Mouse (Mus musculus): ENCODE measurements around the gene Lamp2.
"Not testable (repeated sequence)": the region's sequence is repeated elsewhere in the genome, so short reads cannot be mapped to it uniquely, and the experiment has no call there.

Gene Lamp2

DNA sequence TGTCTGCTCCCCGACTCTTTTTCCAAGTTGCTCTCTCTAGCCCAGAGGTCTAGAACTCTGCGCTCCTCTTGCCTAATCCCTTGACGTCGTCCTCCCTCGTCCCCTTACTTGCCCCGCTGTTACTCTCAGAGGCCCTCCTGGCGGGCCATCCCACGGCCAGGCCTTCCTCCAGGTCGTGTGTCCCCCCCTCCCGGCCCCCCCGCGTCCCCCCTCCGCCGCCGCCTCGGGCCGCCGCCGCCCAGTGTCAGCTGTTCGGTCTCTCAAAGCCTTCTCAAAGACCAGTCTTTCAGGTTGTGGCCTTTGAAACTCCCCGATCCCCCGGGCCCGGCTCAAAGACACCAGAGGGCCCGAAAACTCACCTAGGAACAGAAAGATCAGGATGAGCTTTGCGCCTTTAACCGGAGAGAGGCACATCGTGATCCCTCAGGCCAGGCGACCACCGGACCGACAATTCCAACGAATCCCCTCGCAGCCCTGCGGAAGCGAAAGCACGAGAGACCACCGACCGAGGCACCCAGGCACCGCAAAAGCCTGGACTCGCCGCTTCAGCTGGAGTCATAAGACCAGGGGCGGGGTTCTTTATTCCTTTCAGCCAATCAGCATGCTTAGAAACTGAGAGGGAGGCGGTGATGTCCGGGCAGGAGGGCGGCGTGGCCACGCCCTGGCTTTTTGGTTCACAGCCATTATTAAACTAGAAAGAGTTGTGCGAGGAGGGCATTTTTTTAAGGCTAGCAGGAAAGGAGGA, at the start of gene Lamp2:
Gene Lamp2 (minus strand): TSS at position 565 of the 745 bp plus-strand sequence.
- DNase-seq: peak; percentile 93

DNA sequence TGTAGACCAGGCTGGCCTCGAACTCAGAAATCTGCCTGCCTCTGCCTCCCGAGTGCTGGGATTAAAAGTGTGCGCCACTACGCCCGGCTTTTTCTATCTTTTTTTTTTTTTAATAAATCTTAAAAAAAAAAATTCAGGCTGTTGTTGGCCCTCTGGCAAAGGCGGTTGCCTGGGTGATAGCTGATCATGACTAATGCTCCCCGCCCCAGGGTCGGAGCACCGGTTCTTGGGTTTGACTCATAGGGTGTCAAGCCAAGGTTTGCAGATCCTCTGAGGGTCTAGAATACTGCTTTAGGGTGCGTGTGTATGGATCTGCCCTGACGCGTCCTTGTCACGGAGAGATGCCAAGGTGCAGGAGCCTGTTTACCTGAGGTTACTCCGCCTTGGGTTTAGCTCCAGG, 48.6 kb upstream of the Lamp2 start:
- DNase-seq: no peak

DNA sequence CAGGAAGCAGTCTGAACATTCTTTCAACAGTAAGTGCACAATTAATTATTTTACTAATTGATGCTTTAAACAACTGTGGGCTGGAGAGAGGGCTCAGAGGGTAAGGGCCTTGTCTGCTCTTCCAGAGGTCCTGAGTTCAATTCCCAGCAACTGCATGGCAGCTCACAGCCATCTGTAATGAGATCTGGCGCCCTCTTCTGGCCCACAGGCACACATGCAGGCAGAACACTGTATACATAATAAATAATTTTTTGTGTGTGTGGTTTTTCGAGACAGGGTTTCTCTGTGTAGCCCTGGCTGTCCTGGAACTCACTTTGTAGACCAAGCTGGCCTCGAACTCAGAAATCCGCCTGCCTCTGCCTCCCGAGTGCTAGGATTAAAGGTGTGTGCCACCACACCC, 45.9 kb upstream of the Lamp2 start:
- not testable (repeated sequence) for DNase-seq

DNA sequence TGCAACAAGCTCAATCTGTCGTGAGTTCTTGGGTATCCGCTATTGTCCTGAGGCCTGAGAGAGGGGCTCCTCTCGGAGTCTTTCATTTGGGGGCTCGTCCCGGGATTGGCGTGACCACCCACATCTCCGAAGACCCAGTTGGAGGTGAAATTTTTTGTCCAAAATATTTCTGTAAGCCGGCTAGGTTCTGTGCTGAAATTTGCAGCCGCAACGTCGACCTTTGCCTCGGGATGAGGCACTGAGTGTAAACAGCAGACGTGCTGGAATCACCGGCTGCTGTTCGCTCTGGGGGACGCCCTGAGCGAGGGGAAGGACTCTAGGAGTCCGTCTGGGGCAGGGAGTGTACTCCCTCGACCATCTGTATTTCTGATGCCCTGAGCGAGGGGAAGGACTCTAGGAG, 29.2 kb upstream of the Lamp2 start:
- peak; percentile 7 for DNase-seq

DNA sequence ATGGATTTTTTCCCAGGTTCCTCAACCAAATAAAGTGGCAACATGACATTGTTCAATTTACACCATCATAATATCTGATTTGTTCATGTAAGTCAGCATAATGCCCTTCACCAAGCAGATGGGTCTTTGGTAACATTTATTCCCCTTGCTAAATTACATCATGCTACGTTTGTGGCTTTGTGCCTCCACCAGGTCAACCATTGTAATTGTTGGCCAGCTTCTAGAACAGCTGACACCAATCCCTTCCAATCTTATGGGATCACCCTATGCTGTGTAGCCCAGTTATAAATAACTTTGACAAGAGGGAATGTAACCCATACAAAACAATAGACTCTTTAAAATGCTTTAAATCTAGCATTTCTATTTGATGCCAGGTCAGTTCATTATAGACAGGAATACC, 22.3 kb upstream of the Lamp2 start:
- no peak for DNase-seq

DNA sequence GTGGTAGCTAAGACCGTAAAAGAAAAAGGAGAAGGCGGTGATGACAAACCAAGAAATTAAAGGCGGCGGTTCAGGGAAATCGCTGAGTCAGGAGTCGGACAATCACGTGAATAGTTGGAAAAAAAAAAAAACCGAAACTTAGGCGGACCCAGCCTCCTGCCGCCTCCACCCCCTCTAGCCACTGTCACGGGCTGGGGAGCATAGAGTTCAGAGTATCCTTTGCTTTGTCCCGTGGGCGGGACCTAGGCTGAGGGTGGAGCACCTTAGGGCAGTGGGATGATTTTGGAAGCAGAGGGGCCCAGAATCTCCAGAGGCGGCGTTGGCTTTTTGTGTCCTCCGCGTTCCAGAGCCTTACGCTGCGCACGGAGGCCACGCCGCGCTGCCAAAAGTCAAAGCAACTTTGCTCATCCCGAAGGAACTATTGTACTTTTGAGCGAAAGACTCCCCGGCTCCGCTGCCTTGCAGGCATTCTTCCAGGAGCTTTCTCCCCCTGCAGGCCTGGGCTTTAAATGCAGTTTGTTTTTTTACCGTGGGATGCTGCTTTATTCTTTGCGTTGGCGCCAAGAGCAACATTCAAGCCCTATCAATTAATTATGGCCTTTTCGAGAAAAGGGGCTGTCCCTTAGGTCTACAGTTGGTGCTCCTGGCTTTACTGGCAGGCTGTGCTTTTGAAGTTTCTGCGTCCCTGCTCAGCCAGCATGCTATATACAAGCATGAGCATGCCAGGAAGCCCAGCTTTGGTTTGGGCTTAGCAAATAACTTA, 17.5 kb upstream of the Lamp2 start:
- peak; percentile 92 for DNase-seq

DNA sequence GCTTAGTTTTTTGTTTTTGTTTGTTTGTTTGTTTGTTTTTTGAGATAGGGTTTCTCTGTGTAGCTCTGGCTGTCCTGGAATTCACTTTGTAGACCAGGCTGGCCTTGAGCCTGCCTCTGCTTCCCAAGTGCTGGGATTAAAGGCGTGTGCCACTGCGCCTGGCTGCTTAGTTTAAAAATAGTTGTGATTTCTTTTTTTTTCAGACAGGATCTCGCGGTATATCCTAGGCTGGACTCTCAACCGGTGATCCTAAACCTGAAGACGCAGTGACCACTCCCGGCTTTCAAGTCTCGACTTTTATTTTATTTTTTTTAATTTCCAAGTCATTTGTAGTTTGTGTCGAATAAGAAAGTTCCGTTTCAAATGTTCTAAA, 16.9 kb upstream of the Lamp2 start:
- no peak for DNase-seq

DNA sequence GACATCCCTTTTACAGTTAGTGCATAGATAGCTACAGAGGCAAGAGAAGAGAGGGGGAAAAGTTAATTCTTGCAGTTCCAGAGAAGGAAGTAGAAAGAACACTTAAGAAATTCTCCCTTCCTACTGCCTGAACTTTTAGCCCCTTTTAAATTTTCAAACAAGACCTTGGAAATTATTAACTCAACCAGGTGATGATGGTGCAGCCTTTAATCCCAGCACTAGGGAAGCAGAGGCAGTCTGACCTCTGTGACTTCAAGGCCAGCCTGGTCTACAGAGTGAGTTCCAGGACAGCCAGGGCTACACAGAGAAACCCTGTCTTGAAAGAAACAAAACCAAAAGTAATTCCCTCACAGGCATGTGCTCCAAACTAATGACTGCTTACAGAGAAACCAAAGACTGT, 10.0 kb upstream of the Lamp2 start:
- no peak for DNase-seq

DNA sequence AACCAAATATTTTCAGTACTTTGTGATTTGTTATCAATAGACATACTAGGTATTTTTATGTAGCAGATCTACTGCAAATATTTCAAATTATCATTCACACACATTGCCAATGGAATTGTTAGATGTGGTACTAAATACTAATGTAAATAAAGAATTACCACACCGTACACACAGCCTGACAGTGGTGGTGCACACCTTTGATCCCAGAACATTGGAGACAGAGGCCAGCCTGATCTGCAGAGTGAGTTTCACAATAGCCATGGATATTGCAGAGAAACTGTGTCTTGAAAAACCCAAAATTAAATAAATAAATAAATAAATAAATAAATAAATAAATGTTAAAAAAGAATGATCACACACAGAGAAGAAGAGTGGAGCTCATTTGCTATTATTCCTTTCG, 6.9 kb upstream of the Lamp2 start:
- no peak for DNase-seq

DNA sequence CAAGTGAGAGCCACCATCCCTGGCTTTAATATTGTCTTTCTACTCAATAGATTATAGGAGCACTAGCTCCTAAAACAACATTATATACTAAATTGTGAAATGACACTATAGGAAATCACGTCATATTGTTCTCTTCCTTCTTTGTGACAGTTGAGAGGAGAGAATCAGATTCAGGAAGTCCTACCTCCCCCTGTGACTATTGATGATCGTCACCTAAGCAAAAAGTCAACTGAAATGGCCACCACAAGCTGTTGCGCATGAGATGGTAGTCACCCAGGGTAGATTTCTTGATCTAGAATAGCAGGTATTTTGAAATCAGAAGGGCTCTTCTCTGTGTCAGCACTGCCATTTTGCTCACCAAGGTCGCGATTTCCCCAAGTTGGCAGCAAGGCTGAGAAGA, 5.8 kb upstream of the Lamp2 start:
- DNase-seq: no peak

DNA sequence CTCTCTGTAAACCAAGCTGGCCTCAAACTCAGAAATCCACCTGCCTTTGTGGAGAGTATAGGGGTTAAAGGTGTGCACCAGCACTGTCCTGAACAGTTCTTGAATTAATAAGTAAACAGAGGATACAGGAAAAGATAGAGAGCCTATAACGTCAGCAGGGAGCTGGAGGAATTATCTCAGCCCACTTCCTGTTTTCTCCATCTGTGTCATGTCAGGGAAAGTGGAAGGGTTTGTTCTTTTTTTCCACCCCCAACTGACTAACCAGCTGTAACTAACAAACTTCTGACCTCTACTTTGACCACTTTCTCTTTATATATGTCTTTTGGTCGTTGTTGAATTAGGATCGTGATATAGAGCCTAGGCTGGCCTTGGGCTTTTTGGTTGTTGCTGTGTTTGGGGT, 4.6 kb upstream of the Lamp2 start:
- DNase-seq: no peak

DNA sequence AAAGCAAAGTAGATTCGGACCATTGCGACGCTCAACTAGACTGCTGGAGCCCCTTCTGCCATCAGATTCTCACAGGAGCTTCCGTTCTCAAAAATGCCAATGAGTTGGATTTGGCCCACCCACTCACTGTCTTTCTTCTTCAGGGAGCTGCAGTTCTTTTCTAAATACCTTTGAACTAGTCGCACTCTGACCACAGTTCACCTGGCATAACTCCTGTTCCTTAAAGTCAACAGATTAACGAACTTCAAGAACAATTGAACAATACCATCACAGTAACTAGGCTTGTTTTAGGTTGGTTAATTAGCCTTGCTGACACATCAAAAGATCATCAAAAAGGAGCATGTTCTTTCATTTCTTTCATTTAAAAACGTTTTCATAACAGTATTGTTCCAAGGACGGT, 2.8 kb upstream of the Lamp2 start:
- DNase-seq: no peak

DNA sequence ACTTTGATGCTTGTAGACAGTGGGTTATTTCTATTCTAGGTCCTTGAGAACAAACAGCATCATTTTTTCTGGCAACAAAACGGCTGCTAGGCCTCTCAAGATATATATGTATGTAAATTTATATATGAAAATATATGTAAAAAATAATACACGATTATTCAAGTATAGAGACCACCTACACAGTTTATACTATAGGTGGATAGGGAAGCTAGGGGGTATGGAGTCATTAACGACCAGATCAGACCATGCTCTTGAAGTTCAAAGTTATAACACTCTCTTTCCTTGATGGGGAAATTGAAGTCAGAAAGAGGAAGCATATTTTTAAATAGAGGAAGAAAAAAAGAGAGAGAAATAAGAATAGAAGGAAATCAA, 367 bp upstream of the Lamp2 start:
- no peak for DNase-seq

DNA sequence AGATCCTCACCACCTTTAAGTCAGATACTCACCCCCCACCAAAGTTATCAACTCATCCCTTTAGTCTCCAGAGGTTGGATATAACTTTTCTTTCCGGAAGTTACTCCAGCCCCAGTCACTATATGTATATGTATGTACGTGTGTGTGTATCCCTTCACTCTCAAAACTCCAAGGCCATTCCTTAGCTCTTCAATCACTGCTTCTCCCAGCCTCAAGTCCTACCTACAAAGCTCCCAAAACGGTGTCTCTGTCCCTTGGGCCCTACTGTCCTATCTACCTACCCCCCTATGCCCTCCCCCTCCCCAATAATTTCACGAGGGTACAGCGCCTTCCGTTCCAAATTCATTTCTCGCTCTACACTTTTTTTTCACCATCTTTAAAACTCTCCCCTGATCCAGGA, 780 bp downstream of the Lamp2 start:
- no peak for DNase-seq

DNA sequence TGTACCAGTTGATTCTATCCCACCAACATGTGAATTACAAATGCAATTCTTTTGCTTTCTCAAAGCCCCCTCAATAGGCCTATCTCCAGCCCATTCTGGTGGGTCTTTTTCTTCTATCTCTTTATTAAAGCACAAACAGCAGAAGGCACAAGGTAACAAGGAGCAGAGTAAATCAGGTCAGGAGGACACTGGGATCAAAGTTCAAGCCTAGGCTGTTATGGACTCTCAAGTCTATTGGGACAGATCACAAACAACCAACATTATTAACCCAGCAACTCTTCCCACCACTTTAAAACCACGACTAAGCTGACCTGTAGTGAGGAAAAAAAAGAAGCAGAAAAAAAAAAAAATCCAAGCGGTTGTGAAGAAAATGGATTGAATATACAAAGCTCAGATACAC, 1.4 kb downstream of the Lamp2 start:
- no peak for DNase-seq

DNA sequence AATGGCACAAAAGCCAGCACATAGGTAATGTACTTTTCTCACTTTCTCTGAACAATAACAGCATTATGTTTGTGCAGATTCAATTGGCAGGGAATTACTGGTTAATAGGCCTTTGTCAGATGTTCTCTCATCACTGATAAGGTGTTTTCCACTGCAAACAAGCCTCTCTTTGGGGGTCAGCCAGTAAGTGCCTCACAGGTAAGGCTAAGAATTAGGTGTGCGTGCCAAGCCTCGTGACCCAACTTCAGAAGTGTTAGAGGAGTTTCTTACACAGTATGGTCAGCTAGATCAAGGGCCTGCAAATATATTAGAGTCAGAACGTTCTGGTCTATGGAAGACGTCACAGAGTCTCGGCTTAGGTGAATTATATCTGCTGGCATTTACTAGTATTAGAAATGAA, 2.3 kb downstream of the Lamp2 start:
- no peak for DNase-seq

DNA sequence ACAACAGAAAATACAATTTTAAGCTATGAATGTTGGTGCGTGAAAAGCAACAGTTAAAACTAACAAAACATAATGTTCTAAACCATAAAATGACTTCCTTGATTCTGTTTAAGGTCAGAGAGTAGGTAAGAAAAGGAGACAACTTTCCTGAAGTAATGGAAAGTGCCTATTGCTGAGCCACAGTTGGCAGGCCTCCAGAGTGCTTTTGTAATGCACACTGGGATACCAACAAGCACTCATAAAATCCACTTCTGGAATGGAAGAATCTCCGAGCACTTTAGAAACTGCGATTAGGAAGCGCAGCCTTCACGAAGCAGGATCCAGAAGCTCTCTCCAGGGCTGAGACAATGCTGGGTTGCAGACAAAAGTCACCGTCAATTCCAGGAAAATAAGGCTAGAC, 5.8 kb downstream of the Lamp2 start:
- no peak for DNase-seq

DNA sequence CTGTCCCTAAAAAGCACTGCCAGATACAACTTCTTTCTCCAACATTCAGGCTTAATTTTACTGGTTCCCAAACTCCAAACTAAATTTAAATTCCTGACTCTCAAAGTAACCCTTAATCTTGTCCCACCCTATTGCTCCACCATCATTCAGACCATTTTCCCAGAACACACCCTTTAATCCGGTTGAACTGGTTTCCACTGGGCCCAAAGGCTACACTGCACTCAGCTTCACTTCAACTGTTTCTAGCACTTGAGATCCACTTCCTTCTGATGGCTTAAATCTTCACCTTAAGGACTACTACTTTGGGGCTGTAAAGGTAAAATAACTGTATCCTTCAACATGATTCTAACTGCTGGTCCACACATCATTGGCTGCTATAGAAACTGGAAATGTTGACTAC, 10.5 kb downstream of the Lamp2 start:
- no peak for DNase-seq

DNA sequence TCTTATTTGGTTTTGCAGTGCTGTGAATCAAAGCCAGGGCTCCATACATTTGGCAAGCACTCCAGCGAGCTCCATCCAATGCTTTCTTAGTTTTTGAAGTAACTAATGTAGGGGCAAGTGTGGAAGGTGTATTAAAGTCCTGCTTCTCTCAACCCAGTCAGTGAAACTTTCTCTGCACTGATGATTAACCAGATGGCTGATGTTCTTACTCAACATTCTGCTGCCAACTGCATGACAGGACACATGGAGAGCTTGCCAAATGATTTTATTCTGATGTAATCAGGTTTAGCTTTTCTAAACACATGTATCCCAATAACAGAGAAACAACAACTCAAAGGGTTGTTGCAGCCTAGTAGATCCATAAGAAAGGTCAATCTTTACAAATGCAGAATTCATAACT, 13.8 kb downstream of the Lamp2 start:
- DNase-seq: no peak

DNA sequence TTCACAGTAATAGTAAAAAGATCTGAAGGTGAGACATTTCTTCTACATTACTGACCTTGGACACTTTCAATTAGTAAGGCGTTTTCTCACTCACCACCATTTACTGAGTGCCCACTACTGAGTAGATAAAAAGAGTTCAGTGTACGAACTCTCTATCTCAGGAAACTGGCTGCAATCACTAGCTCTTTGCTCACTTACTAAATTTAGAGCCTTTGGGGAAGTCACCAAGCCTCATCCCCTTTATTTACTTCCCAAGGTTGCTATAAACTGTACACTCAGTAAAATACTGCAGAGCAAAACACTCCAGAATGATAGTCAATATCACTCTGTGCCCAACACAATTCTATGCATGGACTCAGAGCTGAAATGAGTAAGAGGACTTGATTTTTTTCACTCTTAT, 16.6 kb downstream of the Lamp2 start:
- no peak for DNase-seq

DNA sequence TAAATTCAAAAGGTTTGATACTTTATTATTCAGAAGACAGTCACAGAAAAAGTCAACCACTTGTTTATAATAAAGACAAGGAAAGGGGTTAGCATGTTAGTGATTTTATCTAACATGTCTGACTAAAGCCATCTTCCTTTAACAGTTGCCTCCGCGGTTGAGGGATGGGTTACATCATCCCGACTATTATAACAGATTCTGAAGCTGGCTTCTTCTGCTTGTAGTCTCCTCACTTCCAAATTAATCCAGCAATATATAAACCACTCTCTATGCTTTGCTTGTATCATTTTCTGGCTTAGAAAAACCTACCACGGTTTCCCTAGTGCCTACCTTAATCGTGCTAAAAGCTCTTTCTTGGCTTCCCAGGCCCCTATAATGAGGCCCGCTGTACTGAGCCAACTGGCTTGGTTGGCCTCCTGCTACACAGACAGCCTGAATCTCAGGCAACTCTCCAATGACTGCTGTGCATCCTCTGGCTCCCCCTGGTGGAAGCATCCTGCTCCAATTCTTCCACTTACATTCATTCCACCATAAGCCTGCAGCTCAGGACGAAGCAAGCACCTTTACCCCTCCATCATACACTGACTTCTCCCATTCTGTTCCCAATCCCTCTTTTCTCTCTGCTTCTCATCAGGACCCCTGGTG, 18.0 kb downstream of the Lamp2 start:
- peak; percentile 80 for DNase-seq

DNA sequence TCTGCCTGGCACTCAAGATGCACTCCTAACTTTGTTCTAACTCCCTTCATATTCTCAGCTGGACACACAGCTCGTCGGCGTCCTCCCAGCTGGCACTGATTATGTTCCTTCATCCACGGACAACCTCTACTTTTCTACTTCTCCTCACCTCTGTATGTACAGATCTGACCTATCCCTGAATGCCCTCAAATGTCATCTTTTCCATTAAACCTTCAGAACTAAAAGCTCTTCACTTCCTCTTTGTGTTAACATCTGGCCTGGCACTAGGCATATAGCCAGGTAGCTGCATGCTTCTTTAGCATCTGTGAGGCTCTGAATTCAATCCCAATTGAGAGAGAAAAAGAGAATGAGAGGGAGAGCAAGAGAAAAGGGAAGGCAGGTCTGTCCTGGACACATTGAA, 26.8 kb downstream of the Lamp2 start:
- no peak for DNase-seq

DNA sequence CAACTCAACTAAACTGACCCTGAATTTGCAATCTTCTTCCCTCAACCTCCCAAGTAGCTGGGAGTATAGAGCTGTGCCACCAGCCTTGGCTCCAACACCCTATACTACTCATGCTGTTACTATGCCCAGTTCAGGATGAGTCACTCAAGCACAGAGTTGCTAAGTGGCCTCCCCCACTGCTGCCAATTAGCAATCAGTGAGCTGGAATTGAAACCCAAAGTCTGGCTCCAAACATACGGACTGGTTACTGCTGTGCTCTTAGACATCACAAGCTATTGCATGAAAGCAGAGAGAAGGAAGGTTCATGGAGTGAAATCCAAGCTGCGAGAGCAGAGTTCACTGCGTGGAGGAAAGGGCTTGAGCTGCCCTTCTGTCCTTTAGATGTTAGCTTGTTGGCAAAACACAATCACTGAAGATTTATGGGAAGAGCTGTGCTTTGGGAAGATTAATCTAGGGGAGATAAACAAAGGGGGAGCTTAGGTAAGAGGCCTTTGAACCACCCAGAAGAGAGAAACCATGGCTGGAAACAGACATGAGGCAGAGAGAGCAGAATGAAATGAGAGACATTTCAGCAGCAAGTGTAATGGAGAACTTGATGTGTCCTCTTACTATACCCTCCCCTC, 27.3 kb downstream of the Lamp2 start:
- no peak for DNase-seq

DNA sequence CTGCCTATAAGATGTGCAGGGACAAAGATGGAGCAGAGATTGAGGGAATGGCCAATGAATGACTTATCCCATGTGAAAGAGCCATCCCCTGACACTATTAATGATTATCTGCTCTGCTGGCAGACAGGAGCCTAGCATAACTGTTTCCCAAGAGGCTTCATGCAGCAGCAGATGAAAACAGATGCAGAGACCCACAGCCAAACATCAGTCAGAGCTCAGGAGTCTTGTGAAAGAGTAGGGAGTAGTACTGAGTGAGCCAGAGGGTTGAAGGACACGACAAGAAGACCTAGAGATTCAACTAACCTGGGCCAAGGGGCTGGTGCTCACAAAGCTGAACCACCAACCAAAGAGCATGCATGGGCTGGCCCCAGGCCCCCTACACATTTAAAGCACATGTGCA, 30.2 kb downstream of the Lamp2 start:
- no peak for DNase-seq
